Mouse (Mus musculus): ENCODE results near the gene Krtap24-1. TPM values are rescaled to one million over a fixed set of nuclear protein-coding genes. Genes with fewer than 3 reads are reported as not detected.

Gene Krtap24-1
- polyA plus RNA-seq, 1 experiment from 2014 or later: not detected

DNA sequence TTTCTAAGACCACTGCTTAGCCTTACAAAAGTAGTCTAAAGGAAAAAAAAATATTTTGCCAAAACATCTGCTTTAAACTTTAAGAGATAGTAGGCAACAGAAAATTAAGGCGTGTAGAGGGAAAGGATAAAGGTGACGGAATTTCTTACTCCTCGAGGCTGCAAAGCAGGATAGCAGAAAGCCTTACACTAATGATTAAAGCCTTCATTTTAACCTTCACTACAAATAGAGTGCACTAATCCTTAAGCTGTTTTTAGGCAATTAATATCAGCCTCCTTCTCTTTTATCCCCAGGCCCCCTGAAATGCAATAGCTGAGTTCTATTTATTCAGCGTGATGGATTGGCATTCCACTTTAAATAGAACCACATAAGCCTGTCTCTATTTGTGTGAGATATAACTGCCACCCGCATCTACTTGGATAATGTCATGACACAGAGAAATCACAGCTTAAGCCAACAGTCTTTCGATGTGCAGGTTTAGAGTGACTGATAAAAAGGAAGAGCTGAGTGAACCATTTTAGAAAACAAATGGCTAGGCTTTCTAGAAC, 50.4 kb downstream of the Krtap24-1 start:
- no peak overlapping the region for H3K4me3 ChIP-seq
- no peaks in the 10 kb centered on the region for H3K27me3 ChIP-seq
- H3K4me2 ChIP-seq (replicated peaks): no peak overlapping the region
- H3K27ac ChIP-seq (replicated peaks): no peak overlapping the region
- H3K9me3 ChIP-seq: no peaks in the 10 kb centered on the region
- 27% methylated on average over 6 of the region's 6 CpGs for WGBS
- no peak overlapping the region for H3K9ac ChIP-seq (replicated peaks)
- ATAC-seq (ENCODE audit: low FRiP score, low read depth): 0 out of 2 replicates have a peak, but pooled peaks have one; percentile 52
- no peaks in the 10 kb centered on the region for H3K36me3 ChIP-seq
- no peaks in the 10 kb centered on the region for H3K4me1 ChIP-seq

Other genes with a start within 250 kb of the Krtap24-1 start
- gene Cldn17, start 105.3 kb downstream of the Krtap24-1 start, polyA plus RNA-seq (2016; fragmentation: Nextera tagmentation; extraction: Ambion mirVana): not detected in 2 replicates
- 0.47 and 0.50 TPM in 2 replicates for gene Cldn8, start 49.1 kb downstream of the Krtap24-1 start, polyA plus RNA-seq (2016; fragmentation: Nextera tagmentation; extraction: Ambion mirVana)
- gene 2310079G19Rik, start 15.4 kb upstream of the Krtap24-1 start, polyA plus RNA-seq (2016; fragmentation: Nextera tagmentation; extraction: Ambion mirVana): not detected in 2 replicates
- gene Krtap26-1, start 35.5 kb upstream of the Krtap24-1 start, polyA plus RNA-seq (2016; fragmentation: Nextera tagmentation; extraction: Ambion mirVana): not detected in 2 replicates
- gene Krtap27-1, start 59.4 kb upstream of the Krtap24-1 start, polyA plus RNA-seq (2016; fragmentation: Nextera tagmentation; extraction: Ambion mirVana): not detected in 2 replicates
- not detected in 2 replicates for gene 2310061N02Rik, start 95.7 kb upstream of the Krtap24-1 start, polyA plus RNA-seq (2016; fragmentation: Nextera tagmentation; extraction: Ambion mirVana)
- gene Krtap13-1, start 116.6 kb upstream of the Krtap24-1 start, polyA plus RNA-seq (2016; fragmentation: Nextera tagmentation; extraction: Ambion mirVana): not detected in 2 replicates
- gene Krtap13, start 139.4 kb upstream of the Krtap24-1 start, polyA plus RNA-seq (2016; fragmentation: Nextera tagmentation; extraction: Ambion mirVana): not detected in 2 replicates
- gene 2310034C09Rik, start 146.6 kb upstream of the Krtap24-1 start, polyA plus RNA-seq (2016; fragmentation: Nextera tagmentation; extraction: Ambion mirVana): not detected in 2 replicates
- not detected in 2 replicates for gene 2310057N15Rik, start 161.9 kb upstream of the Krtap24-1 start, polyA plus RNA-seq (2016; fragmentation: Nextera tagmentation; extraction: Ambion mirVana)
- not detected in 2 replicates for gene Gm5965, start 165.6 kb upstream of the Krtap24-1 start, polyA plus RNA-seq (2016; fragmentation: Nextera tagmentation; extraction: Ambion mirVana)
- gene Gm20741, start 199.9 kb upstream of the Krtap24-1 start, polyA plus RNA-seq (2016; fragmentation: Nextera tagmentation; extraction: Ambion mirVana): not detected in 2 replicates
- not detected in 2 replicates for gene Krtap15, start 207.9 kb upstream of the Krtap24-1 start, polyA plus RNA-seq (2016; fragmentation: Nextera tagmentation; extraction: Ambion mirVana)
- not detected in 2 replicates for gene Krtap14, start 213.9 kb upstream of the Krtap24-1 start, polyA plus RNA-seq (2016; fragmentation: Nextera tagmentation; extraction: Ambion mirVana)

Data from midbrain, embryonic 12.5 days (tissue).